Mouse (Mus musculus) kidney, postnatal 25 days (tissue): ENCODE results near the gene Gm28374.
"Not testable (repeated sequence)": the region's sequence is repeated elsewhere in the genome, so short reads cannot be mapped to it uniquely, and the experiment has no call there.

Source experiments
- DNase-seq, 2 experiments: peaks; one replicate each; pipeline ENCODE4 v3.0.0; 2021; ENCODE audit warnings: mixed read lengths in 2 of 2

The Gm28374 gene

DNA sequence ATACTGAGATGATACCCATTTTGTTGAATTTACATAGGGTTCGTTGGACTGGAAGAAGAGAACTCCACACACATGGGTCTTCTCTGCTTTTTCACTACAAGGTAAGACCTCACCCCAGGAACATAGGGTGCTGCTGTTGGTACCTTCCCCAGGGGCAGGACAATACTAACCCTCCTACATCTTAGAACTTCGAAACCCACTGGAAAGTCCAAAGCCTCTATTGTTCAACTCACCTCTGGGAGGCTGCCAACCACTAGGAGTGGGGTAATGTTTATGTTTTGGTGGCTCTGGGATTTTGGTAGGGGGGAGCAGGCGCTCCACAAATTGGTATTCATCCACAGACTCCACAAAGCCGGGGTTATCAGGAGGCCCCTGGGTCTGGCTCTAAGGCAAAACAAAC is 25.4 kb downstream of the Gm28374 start:
- peak in 1 of 2 experiments; percentile 36 for DNase-seq

DNA sequence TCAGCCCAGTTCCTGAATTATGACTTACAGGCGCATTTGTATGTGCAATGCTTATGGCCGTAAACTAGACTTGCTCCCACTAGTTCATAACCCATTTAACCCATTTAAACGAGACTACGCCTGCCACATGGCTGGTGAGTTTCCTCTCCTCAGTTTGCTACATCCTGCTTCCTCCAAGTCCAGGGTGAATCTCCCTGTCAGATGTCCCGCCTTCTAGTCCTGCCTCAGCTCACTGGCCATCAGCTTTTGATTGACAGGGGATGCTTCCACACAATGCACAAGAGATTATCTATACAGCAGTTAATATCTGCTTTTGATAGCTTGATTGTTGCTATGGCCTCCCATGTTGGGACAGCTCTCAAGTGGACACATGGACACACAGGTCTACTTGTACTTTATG is 27.8 kb downstream of the Gm28374 start:
- no peak for DNase-seq

DNA sequence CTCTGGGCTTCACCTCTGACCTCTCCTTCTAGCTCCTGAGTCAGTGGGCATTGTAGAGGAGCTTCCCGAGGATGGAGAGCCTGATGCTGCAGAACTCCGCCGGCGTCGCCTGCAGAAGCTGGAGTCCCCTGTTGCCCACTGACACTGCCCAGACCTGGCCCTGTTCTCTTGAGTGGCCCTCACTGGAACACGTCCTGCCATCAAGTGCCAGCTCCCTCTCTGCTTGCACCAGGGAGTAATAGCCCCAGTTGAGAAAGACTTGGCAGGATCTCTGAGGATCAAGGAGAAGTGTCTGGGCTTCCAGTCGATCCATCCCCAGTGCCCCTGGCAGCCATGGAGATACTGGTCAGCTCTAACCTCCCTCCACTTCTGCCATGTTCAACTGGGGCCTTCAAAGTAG is 29.5 kb downstream of the Gm28374 start:
- DNase-seq: no peak

DNA sequence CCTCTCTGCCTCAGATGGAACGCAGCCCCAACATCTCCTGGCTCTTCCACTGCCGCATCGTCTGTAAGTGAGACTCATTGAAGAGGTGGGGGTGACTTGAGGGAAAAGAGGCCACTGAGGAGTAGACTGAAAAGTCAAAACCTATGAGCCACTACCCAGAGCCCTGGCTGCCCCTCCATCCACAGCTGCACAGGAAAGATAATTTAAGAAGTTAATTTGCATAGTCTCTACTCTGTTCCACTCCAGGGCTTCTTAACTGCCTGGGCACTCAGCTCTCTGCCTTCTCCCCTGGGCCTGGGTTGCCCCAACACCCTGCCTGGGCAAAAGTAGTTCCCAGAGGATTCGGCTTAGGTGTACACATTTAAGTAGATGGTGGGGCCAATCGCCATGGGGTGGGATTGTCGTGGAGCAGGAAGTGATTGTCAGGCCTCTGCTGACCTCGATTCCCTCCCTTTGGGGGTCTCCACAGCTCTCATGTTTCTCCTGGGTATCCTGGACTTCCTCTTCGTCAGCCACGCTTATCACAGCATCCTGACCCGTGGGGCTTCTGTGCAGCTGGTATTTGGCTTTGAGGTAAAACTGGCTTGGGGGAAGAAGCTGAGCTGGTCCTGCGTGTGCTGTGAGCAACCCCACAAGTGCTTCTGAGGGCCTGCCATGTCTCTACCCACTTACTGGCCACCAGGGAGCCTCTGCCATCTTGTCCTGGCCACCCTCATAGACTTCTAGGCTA is 33.2 kb downstream of the Gm28374 start:
- DNase-seq: no peak

DNA sequence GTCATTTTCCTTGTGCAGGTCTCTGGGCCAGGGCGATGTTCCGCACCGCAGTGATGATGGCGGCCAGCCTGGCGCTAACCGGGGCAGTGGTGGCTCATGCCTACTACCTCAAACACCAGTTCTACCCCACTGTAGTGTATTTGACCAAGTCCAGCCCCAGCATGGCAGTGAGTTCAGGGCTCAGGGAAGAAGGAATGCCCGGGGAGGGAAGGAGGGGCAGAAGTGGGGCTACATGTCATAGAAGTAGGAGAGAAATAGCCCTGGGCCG is 34.2 kb downstream of the Gm28374 start:
- no peak for DNase-seq

DNA sequence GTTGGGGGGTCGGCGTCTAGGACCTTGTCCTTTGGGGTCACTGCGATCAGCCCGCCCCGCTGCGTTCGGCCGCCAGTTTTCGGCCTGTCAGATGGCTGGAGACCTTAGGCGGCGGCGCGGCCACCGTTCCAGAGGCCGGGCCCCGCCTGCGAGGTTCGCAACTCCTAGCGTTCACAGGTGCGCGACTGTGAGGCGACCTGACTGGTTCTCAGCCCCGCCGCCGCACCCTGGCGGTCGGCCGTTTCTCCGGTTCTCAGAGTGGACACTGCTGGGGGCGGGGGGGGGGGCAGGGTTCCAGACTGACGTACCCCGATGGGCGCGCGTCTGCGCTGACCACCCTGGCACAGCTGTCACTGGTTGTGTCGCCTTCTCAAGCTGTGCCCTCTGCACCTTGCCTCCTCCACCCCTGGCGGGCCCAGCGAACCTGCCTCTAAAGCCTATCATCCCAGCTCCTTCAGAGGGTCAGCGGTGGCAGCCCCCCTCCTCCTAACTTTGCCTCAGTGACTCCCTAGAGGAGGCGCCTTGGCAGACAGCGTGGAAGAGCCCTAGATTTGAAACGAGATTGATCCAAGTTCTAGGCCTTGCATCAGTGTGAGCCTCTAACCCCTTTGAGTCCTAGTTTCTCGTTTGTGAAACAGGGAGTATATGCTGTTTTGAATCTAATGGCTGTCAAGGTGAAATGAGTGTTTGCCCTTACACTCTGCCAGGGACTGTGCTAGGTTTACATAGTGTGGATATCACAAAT is 34.7 kb downstream of the Gm28374 start:
- DNase-seq: no peak

DNA sequence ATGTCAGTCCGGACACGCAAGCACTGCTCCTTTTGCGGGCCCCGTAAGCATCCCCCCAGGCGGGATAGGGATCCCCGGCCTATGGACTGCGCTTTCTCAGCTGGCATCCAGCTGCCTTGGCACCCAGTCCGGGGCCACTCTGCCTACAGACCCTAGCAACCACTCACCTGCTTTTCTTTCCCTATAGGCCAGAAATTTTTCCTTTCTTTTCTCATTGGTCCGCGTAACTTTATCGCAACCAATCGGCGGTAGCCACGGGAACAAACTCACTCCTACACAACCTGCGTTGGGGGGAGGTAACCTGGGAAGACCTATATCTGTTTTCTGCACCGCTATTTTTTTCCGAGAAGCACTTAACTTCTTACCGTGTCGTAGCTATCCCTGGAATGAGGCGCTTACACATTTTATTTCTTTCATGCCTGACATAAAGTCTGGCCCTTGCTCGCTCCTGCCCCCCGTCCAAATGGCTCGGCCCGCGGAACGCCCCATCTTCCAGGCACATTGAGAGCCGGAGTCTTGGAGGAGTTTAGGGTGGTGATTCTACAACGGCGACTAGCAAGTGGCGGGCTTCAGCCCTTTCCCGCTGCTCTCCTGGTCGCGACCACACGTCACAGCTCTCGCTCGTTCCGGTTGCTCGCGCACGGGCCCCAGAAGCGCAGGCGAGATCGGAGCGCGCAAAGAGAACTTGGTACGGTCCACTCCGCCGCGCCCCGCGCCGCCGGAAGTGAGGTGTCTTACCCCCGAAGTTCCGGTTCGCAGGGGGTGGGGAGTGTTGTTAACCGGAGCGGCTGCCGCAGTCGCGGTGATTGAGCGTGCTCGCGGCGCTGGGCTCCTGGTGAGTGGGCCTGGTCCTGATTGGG is 35.5 kb downstream of the Gm28374 start, which contains the start of gene Syvn1:
Gene Syvn1, plus strand, starts transcription at position 283 of the 860 bp plus-strand sequence.
- DNase-seq: peak; percentile 90 to 95

DNA sequence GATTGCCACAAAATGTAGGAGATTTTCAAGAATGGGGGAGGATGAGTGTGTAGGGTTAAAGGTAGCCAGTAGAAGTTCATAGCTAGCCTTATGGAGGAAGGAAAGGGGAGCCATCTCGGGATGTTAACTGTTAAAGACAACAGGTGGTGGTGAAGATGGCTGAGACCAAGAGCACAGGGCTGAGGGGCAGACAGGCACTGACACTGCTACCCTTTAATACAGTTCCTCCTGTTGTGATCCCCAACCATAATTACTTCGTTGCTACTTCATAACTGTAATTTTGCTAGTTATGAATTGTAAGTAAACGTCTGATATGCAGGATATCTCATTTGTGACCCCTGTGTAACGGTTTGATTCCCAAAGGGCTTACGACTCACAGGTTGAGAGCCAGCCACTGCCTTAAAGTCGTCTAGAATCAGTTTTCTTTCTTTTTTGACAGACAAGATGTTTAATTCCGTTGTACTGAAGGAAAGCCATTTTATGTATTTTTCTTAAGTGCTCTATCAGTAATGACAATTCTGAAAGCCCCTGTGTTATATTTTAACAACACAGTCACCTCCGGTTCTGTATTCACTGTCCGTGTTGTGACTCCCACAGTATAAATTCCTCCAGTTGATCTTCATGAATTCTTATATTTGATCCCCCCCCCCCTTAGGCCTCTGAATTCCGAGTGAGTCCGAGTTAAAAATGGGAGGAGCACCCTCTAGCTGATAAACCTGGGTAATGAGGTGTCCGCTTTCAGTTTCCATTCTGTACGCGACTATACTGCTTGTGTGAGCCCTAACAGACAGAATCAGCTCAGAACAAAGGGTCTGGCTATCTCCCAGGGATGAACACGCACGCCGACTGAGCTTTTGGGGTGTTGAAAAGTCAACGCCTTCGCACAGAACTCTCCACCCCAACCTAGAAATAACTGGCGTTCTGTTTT is 36.4 kb downstream of the Gm28374 start:
- no peak for DNase-seq

DNA sequence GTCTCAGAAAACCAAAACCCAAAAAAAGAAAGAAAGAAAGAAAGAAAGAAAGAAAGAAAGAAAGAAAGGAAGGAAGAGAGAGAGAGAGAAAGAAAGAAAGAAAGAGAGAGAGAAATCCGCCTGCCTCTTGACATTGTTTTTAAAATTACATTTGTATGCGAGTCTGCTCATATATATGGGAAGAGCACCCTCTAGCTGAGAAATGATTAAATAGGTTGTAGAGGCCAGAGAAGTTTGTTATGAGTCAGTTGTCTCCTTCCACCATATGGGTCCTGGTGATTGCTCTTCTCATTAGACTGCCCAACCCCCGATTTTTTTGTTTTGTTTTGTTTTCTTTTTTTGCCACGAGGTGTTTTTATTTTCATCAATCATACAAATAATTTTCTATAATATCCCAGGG is 38.0 kb downstream of the Gm28374 start:
- DNase-seq: not testable (repeated sequence)

DNA sequence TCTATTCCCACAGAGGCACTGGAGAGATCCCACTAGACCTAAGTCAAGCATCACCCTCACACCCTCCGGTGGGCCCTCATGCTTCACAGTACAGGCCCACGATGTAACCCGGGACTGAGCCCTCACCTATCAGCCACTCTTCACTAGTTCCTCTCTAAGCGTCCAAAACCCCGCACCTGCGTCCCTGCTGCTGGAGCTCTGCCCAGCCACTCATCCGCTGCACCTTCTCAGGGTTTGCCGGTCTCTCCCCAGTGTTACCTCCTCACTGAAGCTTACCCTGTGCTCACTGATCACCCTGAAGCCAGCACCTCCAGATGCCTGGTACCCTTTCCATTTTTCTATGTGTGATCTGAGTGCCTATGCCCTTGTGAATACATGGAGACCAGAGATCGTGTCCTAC is 39.8 kb downstream of the Gm28374 start:
- DNase-seq: no peak

DNA sequence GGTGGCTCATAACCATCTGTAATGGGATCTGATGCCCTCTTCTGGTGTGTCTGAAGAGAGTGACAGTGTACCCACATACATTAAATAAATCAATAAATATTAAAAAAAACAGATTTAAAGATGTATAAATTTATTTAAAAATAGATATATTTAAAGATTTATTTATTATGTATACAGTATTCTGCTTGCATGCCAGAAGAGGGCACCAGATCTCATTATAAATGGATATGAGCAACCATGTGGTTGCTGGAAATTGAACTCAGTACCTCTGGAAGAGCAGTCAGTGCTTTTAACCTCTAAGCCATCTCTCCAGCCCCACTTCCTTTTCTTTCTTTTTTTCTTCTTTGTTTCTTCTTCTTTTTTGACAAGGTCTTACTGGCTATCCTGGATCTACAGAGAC is 42.1 kb downstream of the Gm28374 start:
- no peak for DNase-seq

DNA sequence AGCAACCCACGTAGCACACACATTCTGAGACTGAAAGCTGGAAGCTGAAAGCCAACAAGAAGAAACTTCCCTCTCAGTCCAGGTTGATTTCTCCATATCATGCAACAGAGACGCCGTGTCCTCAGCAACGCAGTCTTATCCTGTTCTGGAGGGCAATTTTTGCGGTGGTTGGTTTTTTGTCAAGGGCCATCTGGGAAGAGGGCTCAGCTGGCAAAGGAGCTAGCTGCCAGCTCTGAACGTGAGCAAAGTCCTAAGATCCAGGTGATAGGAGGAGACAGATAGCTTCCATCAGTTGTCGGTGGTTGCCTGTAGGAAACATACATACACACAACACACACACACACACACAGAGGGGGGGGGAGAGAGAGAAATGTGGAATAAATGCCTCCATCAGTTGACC is 43.7 kb downstream of the Gm28374 start:
- DNase-seq: no peak

DNA sequence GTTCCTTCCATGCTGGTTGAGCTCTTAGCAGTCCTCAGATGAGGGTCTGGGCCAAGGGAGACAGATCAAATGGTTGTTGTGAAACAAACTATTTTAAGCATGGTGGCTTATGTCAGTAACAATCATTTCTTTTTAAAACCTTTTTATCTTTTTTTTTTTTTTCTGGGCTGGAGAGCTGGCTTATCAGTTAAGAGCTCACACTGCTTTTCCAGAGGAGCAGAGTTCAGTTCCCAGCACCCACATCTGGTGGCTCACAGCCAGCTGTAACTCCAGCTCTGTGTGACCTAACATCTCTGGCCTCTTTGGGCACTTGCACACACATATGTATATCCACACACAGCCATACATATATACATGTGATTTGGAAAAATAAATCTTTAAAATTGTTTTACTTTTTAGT is 44.4 kb downstream of the Gm28374 start:
- DNase-seq: no peak

DNA sequence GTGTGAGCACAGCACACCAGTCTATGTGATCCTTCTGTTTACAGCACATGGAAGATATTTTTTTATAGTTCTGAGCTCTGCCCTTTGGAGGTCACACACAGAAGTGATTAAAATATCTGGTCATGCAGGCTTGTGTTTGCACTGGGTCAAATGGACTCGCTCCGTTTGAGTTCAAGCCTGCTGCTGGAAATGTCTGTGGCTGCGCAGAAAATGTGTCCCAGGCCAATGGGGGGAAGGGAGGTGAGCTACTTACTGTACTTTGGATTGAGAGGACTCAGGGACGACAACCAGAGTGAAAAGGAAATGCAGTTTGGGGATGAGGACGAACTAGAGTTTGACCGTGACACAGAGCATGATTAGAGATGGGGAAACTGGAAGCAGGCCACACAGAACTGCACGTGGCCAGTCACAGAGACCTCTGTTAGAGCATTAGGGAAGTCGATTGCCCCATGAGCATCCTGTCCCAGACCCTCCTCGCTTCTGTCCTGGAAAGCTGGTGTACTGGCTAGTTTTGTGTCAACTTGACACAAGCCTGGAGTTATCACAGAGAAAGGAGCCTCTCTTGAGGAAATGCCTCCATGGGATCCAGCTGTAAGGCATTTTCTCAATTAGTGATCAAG is 46.0 kb downstream of the Gm28374 start:
- no peak for DNase-seq

DNA sequence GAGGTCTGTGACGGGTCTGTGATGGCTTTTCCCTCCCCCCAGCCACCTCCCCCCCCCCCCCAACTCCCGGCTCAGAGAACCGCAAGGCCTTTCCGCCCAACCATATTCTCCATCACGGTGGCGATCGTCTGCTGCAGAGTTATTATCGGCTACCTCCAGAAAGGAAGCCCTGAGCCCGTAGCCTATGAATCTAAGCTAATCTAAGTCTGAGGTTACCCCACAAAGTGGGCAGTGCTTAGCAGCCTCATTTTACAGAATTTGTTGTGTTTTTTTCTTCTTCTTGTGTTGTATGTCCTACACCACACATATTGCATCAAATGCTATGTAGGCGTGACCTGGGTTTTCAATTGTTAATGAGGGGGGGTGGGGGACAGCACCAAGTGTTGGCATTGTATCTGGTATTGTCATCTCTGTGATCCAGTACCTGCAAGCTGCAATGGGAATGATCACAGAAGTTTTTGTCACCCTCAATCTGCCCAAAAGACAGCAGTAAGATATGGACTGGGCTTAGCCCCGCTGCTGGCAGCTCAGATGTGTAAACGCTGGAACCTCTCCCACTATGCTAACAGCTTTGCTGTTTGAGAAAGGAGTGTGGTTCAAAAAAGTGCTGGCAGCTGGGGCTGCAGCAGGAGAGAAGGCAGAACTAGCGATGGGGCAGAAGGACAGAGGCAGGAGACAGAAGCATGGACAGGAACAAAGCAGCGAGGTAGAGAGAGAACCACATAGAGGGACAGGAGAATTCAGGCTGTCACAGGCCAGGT is 51.4 kb downstream of the Gm28374 start:
- no peak for DNase-seq

DNA sequence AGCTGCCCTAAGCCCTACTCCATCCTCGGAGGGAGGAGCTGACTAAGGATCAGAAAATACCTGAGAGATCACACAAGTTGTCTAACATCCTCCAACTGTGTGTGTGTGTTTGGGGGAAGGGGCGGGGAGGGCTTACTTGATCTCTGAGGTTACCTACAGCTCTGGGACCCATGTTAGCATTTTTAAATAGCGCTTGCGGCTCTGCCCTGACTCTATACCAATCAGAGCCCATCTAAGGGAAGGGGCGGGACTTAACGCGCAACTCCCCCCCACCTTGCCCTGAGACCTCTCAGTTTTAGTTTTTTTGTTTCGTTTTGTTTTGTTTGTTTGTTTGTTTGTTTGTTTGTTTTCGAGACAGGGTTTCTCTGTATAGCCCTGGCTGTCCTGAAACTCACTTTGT is 52.6 kb downstream of the Gm28374 start:
- no peak for DNase-seq

DNA sequence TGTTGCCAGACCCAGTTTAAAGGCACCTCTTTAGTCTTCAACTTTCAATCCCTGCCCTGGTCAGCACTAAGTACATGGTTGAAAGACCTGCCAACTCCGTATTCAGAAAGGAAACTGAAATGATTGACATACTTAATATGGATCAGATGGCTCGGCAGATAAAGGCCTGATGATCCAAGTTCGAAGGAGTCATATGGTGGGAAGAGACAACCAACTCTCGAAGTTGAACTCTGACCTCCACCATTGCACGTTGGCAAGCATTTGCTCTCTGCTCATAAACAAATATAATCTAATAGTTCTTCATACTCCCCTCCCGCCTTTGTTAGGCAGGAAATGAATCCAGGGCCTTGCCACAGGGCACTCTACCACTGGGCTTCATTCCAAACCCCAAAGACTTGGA is 53.1 kb downstream of the Gm28374 start:
- DNase-seq: no peak
